Mouse (Mus musculus) limb, embryonic 11.5 days (tissue): Measurements from ENCODE around the gene Htr3b. TPM values are rescaled to one million over a fixed set of nuclear protein-coding genes. Genes with fewer than 3 reads are reported as not detected.

ENCODE experiments used
- ATAC-seq: fragments of 200-750 bp; cut with Nextera tagmentation; 2 replicates; pipeline ENCODE4 v1.8.0; 2017; ENCODE audit warnings: low read depth; ENCODE audit not compliant: insufficient number of reproducible peaks, low FRiP score, low TSS enrichment
- DNase-seq: peaks from one replicate; pipeline ENCODE4 v3.0.0-alpha.2; 2015; ENCODE audit warnings: low spot score
- H3K27ac ChIP-seq: fragments of 300-500 bp; sonication (generic); replicated peaks from 2 replicates; pipeline ENCODE4 v1.5.1; 2014; ENCODE audit warnings: low read depth, mild to moderate bottlenecking, low read length
- H3K27me3 ChIP-seq: fragments of 300-500 bp; sonication (generic); 2 replicates; pipeline ENCODE4 v1.6.1; 2014; ENCODE audit warnings: mild to moderate bottlenecking, low read length, mixed read lengths; ENCODE audit not compliant: control insufficient read depth, insufficient read depth
- H3K36me3 ChIP-seq: fragments of 300-500 bp; sonication (generic); 2 replicates; pipeline ENCODE4 v1.6.1; 2014; ENCODE audit warnings: mild to moderate bottlenecking, low read length, moderate library complexity, mixed read lengths; ENCODE audit not compliant: control insufficient read depth, insufficient read depth
- H3K4me1 ChIP-seq: fragments of 300-500 bp; sonication (generic); 2 replicates; pipeline ENCODE4 v1.6.1; 2014; ENCODE audit warnings: low read length, mixed read lengths; ENCODE audit not compliant: control insufficient read depth, insufficient read depth
- H3K4me2 ChIP-seq: fragments of 300-500 bp; sonication (generic); 2 replicates; pipeline ENCODE4 v1.6.1; 2014; ENCODE audit warnings: low read depth, mild to moderate bottlenecking, moderate library complexity; ENCODE audit not compliant: severe bottlenecking
- H3K4me3 ChIP-seq: fragments of 300-500 bp; sonication (generic); 2 replicates; pipeline ENCODE4 v1.5.1; 2014; ENCODE audit warnings: low read depth, low read length
- H3K9ac ChIP-seq: fragments of 300-500 bp; sonication (generic); 2 replicates; pipeline ENCODE4 v1.6.1; 2014; ENCODE audit warnings: mild to moderate bottlenecking, low read length
- H3K9me3 ChIP-seq: fragments of 300-500 bp; sonication (generic); 2 replicates; pipeline ENCODE4 v1.6.1; 2016; ENCODE audit warnings: low read length; ENCODE audit not compliant: control insufficient read depth
- WGBS: fragments of 180-500 bp; shearing (Covaris S2); extraction: QIAGEN DNeasy Blood & Tissue Kit; methylation state at CpG from one replicate; pipeline ENCODE4 v1.1.7; 2014; 5-methylcytosine and 5-hydroxymethylcytosine counted together
- polyA plus RNA-seq: library from polyadenylated mRNA; unstranded; fragments of >200 nt; fragmentation: Nextera tagmentation; extraction: Ambion mirVana; gene quantifications from 2 replicates; pipeline ENCODE4 v1.2.1, GENCODE M21; 2014

The Htr3b gene
- polyA plus RNA-seq, 1 experiment from 2014 or later = not detected

DNA sequence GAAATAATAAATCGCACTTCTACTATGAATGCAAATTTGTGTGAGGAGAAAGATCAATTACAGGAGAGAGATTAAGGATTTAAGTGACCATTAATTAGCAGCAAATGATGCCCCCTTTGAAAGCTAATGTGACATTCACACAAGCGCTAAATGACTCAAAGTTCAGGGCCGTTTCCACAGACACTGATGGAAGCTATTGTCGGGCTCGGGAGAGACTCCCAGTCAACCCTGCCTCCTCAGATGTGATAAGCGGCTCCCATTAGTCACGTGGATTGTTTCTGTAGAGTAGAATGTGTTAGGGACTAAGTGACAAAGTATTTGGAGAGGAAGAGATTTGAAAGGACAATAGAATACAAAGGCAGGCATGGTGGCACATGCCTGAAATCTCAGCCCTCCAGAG, 2.7 kb downstream of the Htr3b start:
- H3K4me1 ChIP-seq = no peaks in the 10 kb centered on the region
- H3K36me3 ChIP-seq = no peaks in the 10 kb centered on the region
- no peak overlapping the region for H3K27ac ChIP-seq
- no peak overlapping the region for H3K4me3 ChIP-seq
- H3K9me3 ChIP-seq = no peaks in the 10 kb centered on the region
- DNase-seq = no peak
- H3K27me3 ChIP-seq = no peaks in the 10 kb centered on the region
- H3K9ac ChIP-seq = no peak overlapping the region
- H3K4me2 ChIP-seq = no peak overlapping the region
- WGBS = 43% methylated on average over 7 of the region's 7 CpGs
- no peak for ATAC-seq

DNA sequence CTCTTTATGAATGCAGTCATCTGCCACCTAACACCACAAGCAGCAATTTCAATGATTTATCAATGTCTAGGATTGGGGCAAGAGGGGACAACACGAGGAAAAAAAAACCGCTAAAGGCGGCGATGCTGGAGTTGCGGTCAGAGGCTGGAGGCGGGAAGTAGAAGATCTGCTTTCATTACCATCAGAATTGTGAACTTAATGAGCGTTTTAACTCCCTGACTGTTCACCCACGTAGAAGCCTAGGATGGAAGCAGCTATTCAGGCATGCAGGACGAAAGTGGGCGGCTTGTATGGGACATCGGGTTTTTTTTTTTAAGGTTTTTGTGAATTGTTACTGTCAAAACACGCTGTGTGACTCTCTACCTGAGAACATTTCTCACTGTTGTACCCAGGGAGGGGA, 3.5 kb downstream of the Htr3b start:
- no peak for ATAC-seq
- WGBS = 32% methylated on average over 12 of the region's 12 CpGs
- no peak overlapping the region for H3K9ac ChIP-seq
- no peaks in the 10 kb centered on the region for H3K36me3 ChIP-seq
- no peak overlapping the region for H3K4me2 ChIP-seq
- no peaks in the 10 kb centered on the region for H3K4me1 ChIP-seq
- H3K27ac ChIP-seq = no peak overlapping the region
- DNase-seq = no peak
- H3K27me3 ChIP-seq = no peaks in the 10 kb centered on the region
- no peak overlapping the region for H3K4me3 ChIP-seq
- no peaks in the 10 kb centered on the region for H3K9me3 ChIP-seq

DNA sequence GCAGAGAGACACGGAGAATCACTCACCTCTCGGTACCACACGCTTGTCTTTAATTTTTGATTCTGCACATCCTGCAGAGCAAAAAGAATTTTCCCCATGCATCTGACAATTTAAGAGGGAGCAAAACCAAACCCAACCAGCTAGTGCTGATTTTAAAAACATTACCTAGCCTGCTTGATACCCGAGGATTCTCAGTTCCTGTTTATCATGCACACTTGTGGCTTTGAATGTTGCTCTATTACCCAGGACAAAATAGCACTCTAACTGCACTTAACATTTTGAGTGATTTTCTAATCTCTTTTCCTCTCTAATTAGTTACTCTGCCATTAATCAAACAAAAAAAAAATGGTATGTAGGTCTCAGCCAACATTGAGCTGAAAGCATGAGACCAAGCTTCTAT, 17.2 kb downstream of the Htr3b start:
- no peak for ATAC-seq
- DNase-seq = no peak
- H3K9me3 ChIP-seq = no peaks in the 10 kb centered on the region
- H3K36me3 ChIP-seq = no peaks in the 10 kb centered on the region
- H3K4me3 ChIP-seq = no peak overlapping the region
- H3K4me1 ChIP-seq = no peaks in the 10 kb centered on the region
- H3K9ac ChIP-seq = no peak overlapping the region
- WGBS = 88% methylated on average over 4 of the region's 4 CpGs
- no peak overlapping the region for H3K27ac ChIP-seq
- H3K27me3 ChIP-seq = no peaks in the 10 kb centered on the region
- no peak overlapping the region for H3K4me2 ChIP-seq

DNA sequence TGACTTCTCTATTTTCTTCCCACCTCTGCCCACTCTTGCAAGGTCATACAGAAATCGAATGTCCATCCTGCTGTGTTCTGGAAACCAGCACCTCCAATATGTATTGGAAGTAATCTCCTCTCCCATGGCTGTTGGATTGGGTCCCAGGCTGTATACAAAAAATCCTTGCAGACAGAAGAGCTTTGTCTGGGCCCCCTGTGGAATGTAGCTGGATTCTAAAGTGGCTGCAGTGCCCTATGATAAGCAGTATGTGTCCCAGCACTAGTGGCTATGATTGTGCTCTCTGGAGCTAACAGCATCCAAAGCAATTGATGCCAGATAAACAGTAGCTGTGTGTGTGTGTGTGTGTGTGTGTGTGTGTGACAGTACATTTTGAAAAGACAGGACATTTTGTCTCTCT, 22.4 kb downstream of the Htr3b start:
- Histone ChIP-seq H3K9ac (no peak overlapping the region), H3K4me1 (no peaks in the 10 kb centered on the region), H3K4me3 (no peak overlapping the region), H3K4me2 (no peak overlapping the region), H3K27ac (no peak overlapping the region), H3K36me3 (no peaks in the 10 kb centered on the region), H3K9me3 (no peaks in the 10 kb centered on the region), H3K27me3 (no peaks in the 10 kb centered on the region)
- ATAC-seq = no peak
- WGBS = 86% methylated on average over 1 of the region's 1 CpGs
- no peak for DNase-seq

DNA sequence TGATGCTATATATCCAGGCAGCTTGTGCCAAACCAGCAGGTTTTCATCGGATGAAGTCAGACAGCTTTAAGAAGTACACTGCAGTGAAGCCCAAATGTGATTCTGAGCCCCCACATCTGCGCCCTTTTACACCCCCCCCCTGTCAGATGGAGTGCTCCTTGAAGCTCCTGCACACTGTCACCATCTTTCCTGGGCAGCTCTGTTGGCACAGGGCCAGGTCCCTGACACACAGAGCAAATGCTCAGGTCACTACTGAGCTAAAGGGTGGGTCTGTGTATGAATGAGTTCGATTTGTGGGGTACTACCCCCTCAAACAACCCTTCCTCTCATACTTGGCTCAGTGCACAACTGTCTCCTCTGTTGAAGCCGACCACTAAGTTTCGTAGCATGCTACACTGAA, 35.4 kb downstream of the Htr3b start:
- Histone ChIP-seq H3K27me3 (no peaks in the 10 kb centered on the region), H3K9ac (no peak overlapping the region), H3K9me3 (no peaks in the 10 kb centered on the region), H3K27ac (no peak overlapping the region), H3K4me1 (peaks cover 5% of the 10 kb centered on the region; the same call in 1 of the 2 replicates), H3K4me3 (no peak overlapping the region), H3K4me2 (no peak overlapping the region), H3K36me3 (no peaks in the 10 kb centered on the region)
- DNase-seq = no peak
- whole genome bisulfite sequencing = 85% methylated on average over 5 of the region's 5 CpGs
- ATAC-seq = no peak

DNA sequence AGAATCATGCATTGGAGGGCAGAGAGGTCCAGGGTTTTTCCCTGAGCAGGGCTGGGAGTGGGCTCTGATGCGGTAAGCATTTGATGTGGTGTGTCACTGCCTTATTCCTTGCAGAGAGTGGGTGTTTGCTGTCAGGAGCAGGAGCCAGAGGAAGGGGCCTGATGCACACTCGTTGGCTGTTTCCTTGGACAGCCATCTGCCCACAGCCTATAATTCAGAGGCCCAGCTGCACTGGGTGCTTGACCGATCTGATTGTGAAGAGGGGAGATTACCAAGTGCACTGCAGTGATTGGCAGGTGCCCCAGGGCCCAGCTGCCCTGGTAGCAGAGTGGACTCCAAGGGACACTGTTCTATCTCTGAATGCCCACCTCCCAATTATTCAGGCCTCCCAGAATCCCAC, 36.0 kb downstream of the Htr3b start:
- Histone ChIP-seq H3K4me1 (peaks cover 5% of the 10 kb centered on the region; the same call in 1 of the 2 replicates), H3K9ac (no peak overlapping the region), H3K36me3 (no peaks in the 10 kb centered on the region), H3K27ac (no peak overlapping the region), H3K4me2 (no peak overlapping the region), H3K4me3 (no peak overlapping the region), H3K9me3 (no peaks in the 10 kb centered on the region), H3K27me3 (no peaks in the 10 kb centered on the region)
- DNase-seq = no peak
- 51% methylated on average over 3 of the region's 3 CpGs for WGBS
- no peak for ATAC-seq

DNA sequence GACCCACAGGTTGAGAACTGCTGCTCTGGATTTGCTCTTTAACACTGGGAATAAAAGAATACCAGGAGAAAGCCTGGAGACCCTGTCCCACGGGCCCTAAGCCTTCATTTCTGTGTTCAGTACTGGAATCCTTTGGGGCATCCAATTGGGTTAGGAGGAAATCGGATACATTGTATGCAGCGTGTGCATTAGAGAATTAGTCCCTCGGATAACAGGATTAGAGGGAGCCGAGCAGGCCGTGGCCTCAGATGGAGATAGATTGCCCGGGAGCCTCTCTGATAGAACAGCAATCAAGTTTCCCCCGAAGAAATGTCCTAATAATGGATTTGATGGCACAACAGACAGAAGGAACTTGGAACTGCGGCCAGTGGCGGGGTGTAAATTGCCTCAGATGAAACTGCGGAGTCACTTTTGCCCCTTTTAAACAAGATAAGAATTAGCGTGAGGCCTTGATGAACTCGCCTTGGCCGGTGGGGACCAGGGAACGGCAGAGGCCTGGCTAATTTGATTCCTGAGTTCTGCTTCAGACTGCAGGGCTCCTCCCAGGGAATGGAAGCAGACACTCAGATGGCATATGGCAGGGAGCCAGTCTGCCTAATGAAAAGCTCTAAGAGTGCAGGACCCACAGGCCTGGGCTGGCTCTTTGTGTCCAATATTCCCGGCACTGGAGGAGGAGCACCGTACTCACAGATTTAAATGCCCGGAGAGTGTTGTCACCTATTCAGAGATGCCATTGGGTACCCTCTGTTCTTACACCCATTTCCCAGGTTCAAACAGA, 48.6 kb downstream of the Htr3b start:
- no peaks in the 10 kb centered on the region for H3K9me3 ChIP-seq
- no peak overlapping the region for H3K9ac ChIP-seq
- no peak overlapping the region for H3K4me3 ChIP-seq
- peaks cover under 1% of the 10 kb centered on the region; the same call in 1 of the 2 replicates for H3K4me1 ChIP-seq
- no peak overlapping the region for H3K4me2 ChIP-seq
- WGBS = 60% methylated on average over 18 of the region's 18 CpGs
- ATAC-seq (no peak), DNase-seq (no peak)
- no peaks in the 10 kb centered on the region for H3K27me3 ChIP-seq
- no peaks in the 10 kb centered on the region for H3K36me3 ChIP-seq
- no peak overlapping the region for H3K27ac ChIP-seq

DNA sequence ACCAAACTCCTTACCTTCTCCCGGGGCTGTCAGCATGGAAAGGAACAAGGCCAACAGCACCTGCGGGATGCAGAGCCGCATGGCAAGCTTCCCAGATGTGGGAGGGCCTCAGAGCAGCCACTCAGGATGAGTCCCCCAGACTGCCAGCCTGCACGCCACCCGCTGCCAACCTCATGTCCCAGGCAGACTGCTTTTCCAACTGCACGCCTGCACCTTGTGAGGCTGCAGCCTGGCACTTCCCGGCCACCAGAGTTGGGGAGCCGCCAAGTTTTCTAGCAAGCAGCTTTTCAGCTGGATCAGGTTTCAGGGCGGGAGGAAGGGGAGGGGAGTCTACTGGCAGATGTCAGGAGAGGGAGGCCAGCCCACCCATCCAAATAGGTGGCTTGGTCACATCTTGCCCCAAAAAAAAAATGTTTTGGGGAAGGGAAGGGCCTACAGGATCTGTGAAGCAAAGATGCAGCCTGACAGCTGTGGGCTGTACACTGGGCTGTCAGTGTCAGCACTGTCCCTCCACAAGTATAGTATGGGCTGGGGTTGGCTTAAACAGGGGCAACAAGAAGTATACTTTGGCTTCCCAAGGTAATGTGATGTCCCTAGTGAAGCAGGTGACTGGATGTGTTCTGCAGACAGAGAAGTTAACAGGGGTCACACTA, 53.8 kb downstream of the Htr3b start, which contains the start of gene Htr3a:
TSS of gene Htr3a (minus strand) at position 215 of the 653 bp plus-strand sequence.
- Histone ChIP-seq H3K27me3 (no peaks in the 10 kb centered on the region), H3K9me3 (no peaks in the 10 kb centered on the region), H3K9ac (no peak within 1 kb of the TSS), H3K36me3 (no peaks in the 10 kb centered on the region), H3K4me1 (peaks cover 6% of the 10 kb centered on the region), H3K27ac (no peak within 1 kb of the TSS; the same call in 1 of the 2 replicates), H3K4me2 (peak within 1 kb of the TSS; percentile 40), H3K4me3 (no peak within 1 kb of the TSS)
- ATAC-seq (0 out of 2 replicates have a peak, but pooled peaks have one; percentile 13), DNase-seq (peak; percentile 84)
- 2% methylated on average over 9 of the region's 9 CpGs for WGBS
